Mouse (Mus musculus): ENCODE measurements at regions not wholly inside any gene's neighbourhood (a gene's known extent, or its start where the extent isn't known, plus 50 kb on each side); places are given as distances from the start of the nearest gene placed in this dataset.

DNA sequence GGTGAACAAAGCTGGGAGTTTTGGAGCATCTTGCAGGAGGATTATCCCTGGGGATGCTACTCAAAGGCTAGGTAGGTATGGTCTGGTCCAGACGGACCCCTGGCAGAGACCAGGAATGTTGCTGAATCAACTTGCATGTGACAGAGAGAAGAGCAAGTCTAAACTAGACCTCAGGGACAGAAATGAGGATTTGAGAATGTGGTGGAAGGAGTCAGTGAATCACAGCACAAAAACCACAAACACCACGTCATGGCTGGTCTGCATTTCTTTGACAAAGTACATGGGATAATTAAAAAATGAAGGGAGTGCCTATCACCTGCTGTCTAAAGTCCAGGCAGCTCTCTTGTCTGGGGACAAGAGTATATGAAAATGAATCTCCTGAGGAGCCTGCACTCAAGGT, 95.1 kb upstream of the Ubl3 start:
- no peak for DNase-seq

GRCm38 (mm10) chr5:148645772-148646171, 93.2 kb upstream of the Ubl3 start:
- no peak for DNase-seq

GRCm38 (mm10) chr5:148645191-148645681, 92.6 kb upstream of the Ubl3 start:
- no peak for DNase-seq

- DNase-seq: no peak
Measured at GRCm38 (mm10) chr5:148644345-148644744, 91.8 kb upstream of the Ubl3 start.

- DNase-seq: no peak
Measured at GRCm38 (mm10) chr5:148641652-148642395, 89.2 kb upstream of the Ubl3 start.

GRCm38 (mm10) chr5:148640523-148640922, 87.9 kb upstream of the Ubl3 start:
- no peak for DNase-seq

- DNase-seq: no peak
Measured at GRCm38 (mm10) chr5:148634919-148635356, 82.3 kb upstream of the Ubl3 start.

DNA sequence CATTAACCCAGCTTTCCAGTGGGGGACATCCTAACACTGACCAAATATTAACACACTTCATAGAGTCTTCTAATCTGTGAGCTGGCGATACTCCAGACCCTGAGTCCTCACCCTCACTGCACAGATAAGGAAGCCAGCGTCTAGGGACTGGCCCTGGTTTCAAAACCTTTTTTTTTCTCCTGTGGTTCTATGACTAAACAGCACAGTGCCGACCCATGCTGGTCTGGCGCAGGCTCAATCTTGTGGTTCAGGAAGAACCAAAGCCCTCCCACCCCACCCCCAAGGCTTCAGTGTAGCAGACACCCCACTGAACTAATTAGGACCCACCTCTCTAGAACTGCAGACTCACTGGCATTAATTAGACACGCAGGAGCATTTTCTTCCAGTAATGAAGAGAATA, 81.4 kb upstream of the Ubl3 start:
- no peak for DNase-seq

DNA sequence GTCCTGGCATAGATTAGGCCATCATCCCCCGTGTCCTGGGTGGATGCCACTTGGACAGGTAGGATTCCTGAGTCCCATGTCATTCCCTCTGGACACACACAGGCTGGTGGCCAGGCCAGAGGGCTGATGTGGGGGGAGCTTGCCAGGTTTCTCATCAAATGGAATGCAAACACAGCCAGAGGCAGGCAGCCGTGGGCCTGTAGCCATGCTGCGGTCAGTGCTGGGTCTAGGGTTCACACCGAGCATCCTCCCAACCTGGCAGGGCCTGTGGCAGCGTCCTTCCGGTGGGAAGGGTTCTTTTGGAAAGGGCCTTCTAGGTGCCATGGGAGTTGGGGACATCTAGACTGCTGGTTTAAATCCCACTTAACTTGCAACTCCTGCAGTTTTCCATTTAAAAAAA, 80.7 kb upstream of the Ubl3 start:
- no peak for DNase-seq

- no peak for DNase-seq
Measured at GRCm38 (mm10) chr5:148632516-148633170, 80.1 kb upstream of the Ubl3 start.

- no peak for DNase-seq
Measured at GRCm38 (mm10) chr5:148631566-148631965, 79.0 kb upstream of the Ubl3 start.

GRCm38 (mm10) chr5:148626014-148626413, 73.4 kb upstream of the Ubl3 start:
- DNase-seq: no peak

DNA sequence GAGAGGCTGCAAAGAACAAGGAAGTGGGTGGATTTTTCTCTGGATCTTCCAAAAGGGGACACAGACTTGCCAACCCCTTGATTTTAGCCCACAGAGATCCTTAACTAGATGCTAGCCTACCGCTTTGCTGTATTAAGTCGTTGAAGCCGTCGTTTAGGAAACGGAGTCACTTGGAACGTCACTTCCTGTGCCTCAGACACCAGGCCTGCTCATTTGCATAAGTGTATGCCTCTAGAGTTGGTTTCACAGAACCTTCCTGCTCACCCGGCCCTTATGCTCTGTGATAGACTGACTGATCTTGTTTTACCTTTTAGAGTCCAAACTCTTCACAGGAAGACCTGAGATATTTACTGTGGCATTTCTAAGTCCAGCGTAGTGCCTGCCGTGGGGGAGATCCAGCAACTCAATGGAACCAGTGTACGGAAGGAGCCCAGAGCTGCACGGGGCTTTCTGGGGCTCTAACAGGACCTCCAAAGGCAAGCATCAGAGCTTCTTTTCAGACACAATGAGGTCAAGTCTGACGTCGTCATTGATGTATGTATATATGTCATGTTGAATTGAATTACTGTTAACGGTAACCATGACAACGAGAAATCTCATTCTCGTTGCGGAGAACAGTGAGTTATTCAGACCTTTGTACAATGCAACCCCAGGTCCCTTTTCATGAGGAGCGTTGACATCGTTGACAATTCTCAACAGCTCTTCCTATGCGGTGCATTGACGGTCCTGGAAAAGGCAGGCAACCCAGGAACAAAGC, 72.2 kb upstream of the Ubl3 start:
- no peak for DNase-seq

DNA sequence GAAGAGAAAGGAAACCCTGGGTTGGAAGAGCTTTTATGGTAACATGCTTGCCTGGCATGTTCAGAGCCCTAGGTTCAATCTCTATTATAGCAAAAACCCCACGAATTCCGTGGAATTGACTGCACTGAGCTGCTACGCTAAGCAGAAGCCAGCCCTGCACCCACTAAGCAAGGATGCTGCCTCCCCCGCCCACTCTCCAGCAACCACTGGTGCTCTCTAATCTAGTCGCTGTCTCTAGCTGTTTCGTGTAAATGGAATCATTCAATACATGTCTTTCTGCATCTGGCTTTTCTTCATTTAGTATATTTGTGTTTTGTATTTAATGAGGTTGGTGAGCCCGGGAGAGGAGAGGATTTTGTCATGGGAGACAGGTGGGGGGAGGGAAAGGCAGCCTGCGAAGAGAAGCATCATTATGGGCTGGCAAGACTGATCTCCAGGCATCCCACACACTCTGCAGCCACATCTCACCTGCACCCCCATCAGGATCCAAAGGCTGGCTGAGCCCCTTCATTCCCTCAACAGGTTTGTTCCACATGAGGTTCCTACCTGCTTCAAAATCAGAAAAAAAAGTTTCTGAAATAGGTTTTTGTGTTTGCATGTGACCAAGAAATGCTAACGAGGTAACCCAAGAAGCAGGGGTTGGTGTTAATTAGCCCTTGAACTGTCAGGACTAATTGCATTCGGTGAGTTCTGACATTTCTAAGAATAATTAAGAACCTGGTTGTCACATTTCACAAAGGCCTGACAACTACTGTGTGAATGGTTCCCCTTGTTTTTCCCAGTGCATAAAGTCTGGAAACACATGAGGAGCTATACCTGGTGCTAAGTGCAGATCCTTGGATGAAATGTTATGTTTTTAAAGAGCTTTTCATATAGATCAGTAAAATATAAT, 68.6 kb upstream of the Ubl3 start:
- peak; percentile 30 for DNase-seq

GRCm38 (mm10) chr5:148619917-148620316, 67.3 kb upstream of the Ubl3 start:
- DNase-seq: no peak

DNA sequence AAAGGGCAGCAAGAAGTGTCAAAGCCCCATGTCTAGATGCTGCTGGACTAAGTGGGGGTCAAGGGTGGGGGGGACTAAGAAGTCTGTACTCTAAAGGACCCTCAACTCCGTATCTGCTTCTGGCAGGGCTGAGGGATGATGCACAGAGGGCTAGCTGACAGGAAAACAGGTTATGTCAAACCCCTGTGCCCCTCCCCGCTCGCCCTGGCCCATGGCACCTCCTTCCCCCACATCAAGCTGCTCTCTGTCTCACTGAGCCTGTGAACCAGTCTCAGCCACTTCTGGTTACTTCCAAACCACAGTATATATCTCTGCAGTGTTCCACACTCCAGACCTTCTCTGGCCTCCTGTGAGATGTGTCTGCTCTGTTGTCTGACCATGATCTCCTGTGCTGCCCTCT, 63.8 kb upstream of the Ubl3 start:
- no peak for DNase-seq

DNA sequence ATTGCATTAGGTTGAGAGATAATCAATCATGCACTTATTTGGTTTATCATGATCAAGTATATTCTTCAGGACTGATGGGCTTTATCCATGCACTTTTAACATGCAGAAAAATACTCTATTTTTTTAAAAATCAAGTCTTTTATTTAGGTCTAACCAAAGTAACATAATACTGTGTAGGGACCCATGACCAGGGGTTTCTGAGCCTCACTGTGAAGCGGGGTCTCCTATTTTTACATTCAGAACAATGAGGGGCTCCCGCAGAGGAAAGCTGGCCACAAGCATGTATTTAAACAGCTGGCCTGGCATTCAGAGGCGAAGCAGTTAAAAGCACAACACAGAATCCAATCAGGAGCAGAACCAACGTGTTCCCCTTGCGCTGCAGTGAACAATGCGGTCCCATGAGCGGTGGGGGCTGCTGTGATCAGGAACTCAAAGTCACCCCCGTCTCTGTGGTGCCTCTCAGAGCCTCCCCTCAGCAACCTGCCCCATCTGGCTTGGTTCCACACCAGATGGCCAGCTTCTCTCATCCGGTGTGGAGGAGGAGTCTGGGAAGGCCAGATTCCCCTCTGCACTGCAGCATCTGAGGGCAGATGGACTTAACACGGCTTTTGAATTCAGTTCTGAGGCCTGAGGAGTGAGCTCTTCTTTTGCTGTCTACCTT, 63.2 kb upstream of the Ubl3 start:
- DNase-seq: peak; percentile 20

- DNase-seq: no peak
Measured at GRCm38 (mm10) chr5:148615117-148615516, 62.5 kb upstream of the Ubl3 start.

DNA sequence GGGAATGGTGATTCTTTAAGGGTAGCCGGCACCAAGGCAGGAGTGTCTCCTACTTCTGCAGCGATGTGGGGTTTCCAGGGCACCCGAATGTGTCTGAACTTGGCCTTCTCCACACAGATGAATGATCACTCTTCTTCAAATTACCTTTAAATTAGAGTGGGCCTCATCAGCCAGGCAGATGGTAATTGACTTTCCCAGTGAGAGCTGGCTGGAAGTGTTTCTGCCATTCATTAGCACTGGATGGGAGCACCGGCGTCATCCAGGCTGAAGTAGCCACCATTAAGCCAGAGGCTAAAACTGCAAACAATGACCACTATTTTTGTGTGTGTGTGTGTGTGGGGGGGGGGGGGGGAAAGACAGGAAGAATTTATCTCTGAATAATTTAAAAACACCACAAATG, 58.7 kb upstream of the Ubl3 start:
- DNase-seq: no peak

- DNase-seq: no peak
Measured at GRCm38 (mm10) chr5:148609506-148609880, 56.9 kb upstream of the Ubl3 start.

- no peak for DNase-seq
Measured at GRCm38 (mm10) chr5:148608857-148609505, 56.4 kb upstream of the Ubl3 start.

GRCm38 (mm10) chr5:148608178-148608577, 55.6 kb upstream of the Ubl3 start:
- no peak for DNase-seq

Measured in right cerebral cortex, postnatal 4 days (tissue).